Mouse (Mus musculus): Measurements from ENCODE around the gene Nfyc.

GRCm38 (mm10) chr4:120817951-120818350 is 13.4 kb downstream of the Nfyc start:
- TF ChIP-seq CTCF (IDR thresholded peaks at IDR 0.05; ENCODE audit: control insufficient read depth, insufficient read depth, low read length), result no peak
- TF ChIP-seq POLR2A (IDR thresholded peaks at IDR 0.05; ENCODE audit: borderline replicate concordance, control insufficient read depth, low read depth, low read length), result no peak

Measured in bone marrow, adult 2 months (tissue).